In genomic region chr5:79855866-79856265, GRCm38 (mm10) we compare ENCODE assay signal across 32 mouse cellular contexts.
DNase-seq lines count a peak whose midpoint lies in the region; ATAC-seq and TF ChIP-seq lines count a peak whose summit lies in the region.
"Had no signal": no experiment of that assay in that cellular context is flagged by ENCODE, and none has a peak within 500 bp of the region (broad histone marks: within the 10 kb centered on the region; RNA-seq: fewer than 3 reads in every experiment).

No protein-coding gene starts in this region.

- ATAC-seq in midbrain, postnatal 0 days (ENCODE audit: low FRiP score) = no peak
- no peak for ATAC-seq in midbrain, embryonic 13.5 days
- no peak for ATAC-seq in intestine, embryonic 15.5 days
- ATAC-seq: CD4-positive, CD25-positive, alpha-beta regulatory T cell, adult 4 months; intestine, postnatal 0 days; lung, postnatal 0 days had no signal

- H3K9ac ChIP-seq in midbrain, postnatal 0 days (replicated peaks; ENCODE audit: low read length, poor library complexity, severe bottlenecking) = no peak overlapping the region
- no peak overlapping the region for H3K9ac ChIP-seq in midbrain, embryonic 13.5 days (replicated peaks)
- H3K9ac ChIP-seq in intestine, embryonic 15.5 days = no peak overlapping the region
- H3K9ac ChIP-seq: embryonic facial prominence, embryonic 12.5 days; heart, embryonic 12.5 days; hindbrain, embryonic 13.5 days; limb, embryonic 15.5 days; liver, embryonic 13.5 days; midbrain, embryonic 12.5 days had no signal

- no peaks in the 10 kb centered on the region for H3K36me3 ChIP-seq in midbrain, postnatal 0 days (ENCODE audit: insufficient read depth, low read length)
- no peaks in the 10 kb centered on the region for H3K36me3 ChIP-seq in midbrain, embryonic 13.5 days
- no peaks in the 10 kb centered on the region for H3K36me3 ChIP-seq in intestine, embryonic 15.5 days
- H3K36me3 ChIP-seq: embryonic facial prominence, embryonic 12.5 days; forebrain, embryonic 10.5 days; heart, embryonic 12.5 days; hindbrain, embryonic 13.5 days; limb, embryonic 15.5 days; liver, embryonic 13.5 days; midbrain, embryonic 12.5 days had no signal

- no peak for TF ChIP-seq CTCF in midbrain, postnatal 0 days (IDR thresholded peaks at IDR 0.05)

- no peak overlapping the region for H3K27ac ChIP-seq in midbrain, postnatal 0 days (ENCODE audit: low read depth, low read length)
- H3K27ac ChIP-seq in midbrain, embryonic 13.5 days = no peak overlapping the region
- no peak overlapping the region for H3K27ac ChIP-seq in intestine, embryonic 15.5 days
- H3K27ac ChIP-seq: embryonic facial prominence, embryonic 12.5 days; forebrain, embryonic 10.5 days; hindbrain, embryonic 13.5 days; limb, embryonic 15.5 days; liver, embryonic 13.5 days; midbrain, embryonic 12.5 days; stomach, postnatal 0 days had no signal

- H3K4me1 ChIP-seq in midbrain, postnatal 0 days (ENCODE audit: insufficient read depth, low read length) = no peaks in the 10 kb centered on the region
- H3K4me1 ChIP-seq in midbrain, embryonic 13.5 days (replicated peaks) = no peaks in the 10 kb centered on the region
- H3K4me1 ChIP-seq in intestine, embryonic 15.5 days (replicated peaks) = no peaks in the 10 kb centered on the region
- H3K4me1 ChIP-seq: embryonic facial prominence, embryonic 12.5 days; forebrain, embryonic 10.5 days; heart, embryonic 12.5 days; hindbrain, embryonic 13.5 days; limb, embryonic 15.5 days; liver, embryonic 13.5 days; megakaryocyte, embryonic 14.5 days; midbrain, embryonic 12.5 days had no signal

- DNase-seq in midbrain, postnatal 0 days (ENCODE audit: low spot score) = peak; percentile 4
- DNase-seq in brain, embryonic 18.5 days (ENCODE audit: low read depth, low spot score) = peak; percentile 60
- peak; percentile 40 to 48 for DNase-seq in layer of hippocampus, adult 8-10 months (ENCODE audit: low spot score in 2 of 2)
- peak; percentile 2 to 7 for DNase-seq in layer of hippocampus, postnatal 25 days (ENCODE audit: extremely low spot score in 1 of 2, low spot score in 1 of 2)
- DNase-seq in cerebellum, adult 8-10 months = no peak
- no peak for DNase-seq in c-Kit-positive CD71-positive TER-119-positive erythroid progenitor cells, embryonic 14.5 days (ENCODE audit: low spot score)
- DNase-seq: adrenal gland, postnatal 14 days; cerebellum, adult 9-11 months; embryo, embryonic 11 days; gastrocnemius, postnatal 36 days; heart, adult 18-20 months; heart, postnatal 4 days; kidney, postnatal 14 days; left cerebral cortex, postnatal 4 days; liver, embryonic 13.5 days; lung, adult 18-20 months; lung, postnatal 4 days; thymus, adult 2 months; thymus, postnatal 36 days had no signal

- H3K4me2 ChIP-seq in midbrain, postnatal 0 days (ENCODE audit: low read depth, low read length, poor library complexity, severe bottlenecking) = no peak overlapping the region
- H3K4me2 ChIP-seq in midbrain, embryonic 13.5 days (replicated peaks) = no peak overlapping the region
- H3K4me2 ChIP-seq in intestine, embryonic 15.5 days (replicated peaks) = no peak overlapping the region
- H3K4me2 ChIP-seq: embryonic facial prominence, embryonic 12.5 days; heart, embryonic 12.5 days; hindbrain, embryonic 13.5 days; limb, embryonic 15.5 days; liver, embryonic 13.5 days; midbrain, embryonic 12.5 days had no signal

- no peak overlapping the region for H3K4me3 ChIP-seq in midbrain, postnatal 0 days (ENCODE audit: low read depth, low read length)
- no peak overlapping the region for H3K4me3 ChIP-seq in midbrain, embryonic 13.5 days (replicated peaks)
- no peak overlapping the region for H3K4me3 ChIP-seq in intestine, embryonic 15.5 days (replicated peaks)
- H3K4me3 ChIP-seq: embryonic facial prominence, embryonic 12.5 days; forebrain, embryonic 10.5 days; heart, embryonic 12.5 days; hindbrain, embryonic 13.5 days; limb, embryonic 15.5 days; liver, embryonic 13.5 days; megakaryocyte, embryonic 14.5 days; midbrain, embryonic 12.5 days had no signal

- H3K27me3 ChIP-seq in midbrain, postnatal 0 days (ENCODE audit: insufficient read depth, low read length) = no peaks in the 10 kb centered on the region
- H3K27me3 ChIP-seq in midbrain, embryonic 13.5 days = no peaks in the 10 kb centered on the region
- H3K27me3 ChIP-seq in intestine, embryonic 15.5 days (replicated peaks) = no peaks in the 10 kb centered on the region
- H3K27me3 ChIP-seq: embryonic facial prominence, embryonic 12.5 days; heart, embryonic 12.5 days; hindbrain, embryonic 13.5 days; limb, embryonic 15.5 days; liver, embryonic 13.5 days; megakaryocyte, embryonic 14.5 days; midbrain, embryonic 12.5 days had no signal

- WGBS in midbrain, postnatal 0 days = 90% methylated on average over 4 of the region's 4 CpGs
- WGBS in midbrain, embryonic 13.5 days = 95% methylated on average over 4 of the region's 4 CpGs
- 89% methylated on average over 4 of the region's 4 CpGs for WGBS in intestine, embryonic 15.5 days

- no peaks in the 10 kb centered on the region for H3K9me3 ChIP-seq in midbrain, postnatal 0 days (ENCODE audit: low read length)
- no peaks in the 10 kb centered on the region for H3K9me3 ChIP-seq in midbrain, embryonic 13.5 days
- H3K9me3 ChIP-seq in intestine, embryonic 15.5 days = no peaks in the 10 kb centered on the region
- H3K9me3 ChIP-seq: embryonic facial prominence, embryonic 12.5 days; forebrain, embryonic 10.5 days; heart, embryonic 12.5 days; hindbrain, embryonic 13.5 days; limb, embryonic 15.5 days; megakaryocyte, embryonic 14.5 days; midbrain, embryonic 12.5 days had no signal

Comparison
In these comparisons a context has a peak if more than half of its experiments do, and no peak if none do; other contexts are left out.
1. DNase-seq: peak in midbrain, postnatal 0 days (single experiment), brain, embryonic 18.5 days (single experiment), layer of hippocampus, adult 8-10 months (2 of 2) and layer of hippocampus, postnatal 25 days (2 of 2); none in cerebellum, adult 8-10 months (single experiment) and c-Kit-positive CD71-positive TER-119-positive erythroid progenitor cells, embryonic 14.5 days (single experiment).